Mouse (Mus musculus) limb, embryonic 13.5 days (tissue): ENCODE measurements around the gene Dock4. TPM values are rescaled to one million over a fixed set of nuclear protein-coding genes. Genes with fewer than 3 reads are reported as not detected.

Experiments used
- ATAC-seq: fragments of 200-750 bp; cut with Nextera tagmentation; 2 replicates; pipeline ENCODE4 v1.8.0; 2017; ENCODE audit warnings: low read depth, moderate number of reproducible peaks, moderate TSS enrichment; ENCODE audit not compliant: low FRiP score
- H3K27ac ChIP-seq: fragments of 300-500 bp; sonication (generic); 2 replicates; pipeline ENCODE4 v1.5.1; 2015; ENCODE audit warnings: inconsistent platforms, mild to moderate bottlenecking, moderate library complexity
- H3K27me3 ChIP-seq: fragments of 300-500 bp; sonication (generic); 2 replicates; pipeline ENCODE4 v1.6.1; 2015; ENCODE audit warnings: mild to moderate bottlenecking, inconsistent platforms
- H3K36me3 ChIP-seq: fragments of 300-500 bp; sonication (generic); 2 replicates; pipeline ENCODE4 v1.6.1; 2015; ENCODE audit warnings: inconsistent platforms, mild to moderate bottlenecking, moderate library complexity
- H3K4me1 ChIP-seq: fragments of 300-500 bp; sonication (generic); 2 replicates; pipeline ENCODE4 v1.6.1; 2015; ENCODE audit warnings: inconsistent platforms
- H3K4me2 ChIP-seq: fragments of 300-500 bp; sonication (generic); replicated peaks from 2 replicates; pipeline ENCODE4 v1.6.1; 2015; ENCODE audit warnings: inconsistent platforms, mild to moderate bottlenecking, moderate library complexity
- H3K4me3 ChIP-seq: fragments of 300-500 bp; sonication (generic); 2 replicates; pipeline ENCODE4 v1.5.1; 2015; ENCODE audit warnings: moderate library complexity, mild to moderate bottlenecking, inconsistent platforms
- H3K9ac ChIP-seq: fragments of 300-500 bp; sonication (generic); 2 replicates; pipeline ENCODE4 v1.6.1; 2015; ENCODE audit warnings: mild to moderate bottlenecking, inconsistent platforms
- H3K9me3 ChIP-seq: fragments of 300-500 bp; sonication (generic); 2 replicates; pipeline ENCODE4 v1.6.1; 2016; ENCODE audit warnings: inconsistent platforms
- WGBS: fragments of 180-500 bp; shearing (Covaris S2); methylation state at CpG from one replicate; pipeline ENCODE4 v1.1.7; 2015; 5-methylcytosine and 5-hydroxymethylcytosine counted together
- polyA plus RNA-seq: library from polyadenylated mRNA; unstranded; fragments of >200 nt; fragmentation: Nextera tagmentation; extraction: Ambion mirVana; gene quantifications from 2 replicates; pipeline ENCODE4 v1.2.1, GENCODE M21; 2015

Dock4 gene
- polyA plus RNA-seq, 1 experiment from 2014 or later: 19.1 TPM

DNA sequence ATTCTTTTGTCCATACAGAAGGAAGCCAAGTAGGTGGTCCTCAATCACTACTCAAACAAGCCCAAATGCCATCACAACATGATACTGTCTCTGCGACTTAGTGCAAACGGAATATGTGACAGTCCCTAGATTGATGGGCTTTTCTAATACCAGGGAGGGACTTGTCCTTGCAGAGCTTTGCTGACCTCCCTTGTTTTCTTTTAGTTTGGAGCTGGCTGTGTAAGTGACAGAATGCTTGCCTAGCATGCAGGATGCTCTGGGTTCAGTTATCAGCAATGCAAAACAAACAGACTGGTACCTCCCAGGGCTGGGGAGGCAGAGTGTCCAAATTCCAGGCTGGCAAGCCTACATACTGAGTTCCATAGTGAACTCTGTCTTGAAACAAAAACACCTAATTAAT is 7.7 kb upstream of the Dock4 start:
- no peak overlapping the region for H3K4me3 ChIP-seq
- 0 out of 2 replicates have a peak, but pooled peaks cover 4% of the 10 kb centered on the region for H3K36me3 ChIP-seq
- H3K4me1 ChIP-seq: 0 out of 2 replicates have a peak, but pooled peaks cover 5% of the 10 kb centered on the region
- no peak for ATAC-seq
- no peaks in the 10 kb centered on the region for H3K27me3 ChIP-seq
- WGBS: 45% methylated on average over 2 of the region's 2 CpGs
- H3K9ac ChIP-seq: no peak overlapping the region
- H3K9me3 ChIP-seq: no peaks in the 10 kb centered on the region
- H3K27ac ChIP-seq: no peak overlapping the region
- no peak overlapping the region for H3K4me2 ChIP-seq

GRCm38 (mm10) chr12:40445206-40445605 is 546 bp upstream of the Dock4 start:
- Histone ChIP-seq H3K27me3 (no peaks in the 10 kb centered on the region), H3K4me2 (peak overlapping the region; percentile 75), H3K27ac (peak overlapping the region; percentile 61; the same call in 1 of the 2 replicates), H3K4me3 (peak overlapping the region; percentile 83), H3K9ac (peak overlapping the region; percentile 67), H3K36me3 (no peaks in the 10 kb centered on the region), H3K4me1 (peaks cover 35% of the 10 kb centered on the region), H3K9me3 (no peaks in the 10 kb centered on the region)
- ATAC-seq: peak; percentile 9
- WGBS: 2% methylated on average over 16 of the region's 16 CpGs

DNA sequence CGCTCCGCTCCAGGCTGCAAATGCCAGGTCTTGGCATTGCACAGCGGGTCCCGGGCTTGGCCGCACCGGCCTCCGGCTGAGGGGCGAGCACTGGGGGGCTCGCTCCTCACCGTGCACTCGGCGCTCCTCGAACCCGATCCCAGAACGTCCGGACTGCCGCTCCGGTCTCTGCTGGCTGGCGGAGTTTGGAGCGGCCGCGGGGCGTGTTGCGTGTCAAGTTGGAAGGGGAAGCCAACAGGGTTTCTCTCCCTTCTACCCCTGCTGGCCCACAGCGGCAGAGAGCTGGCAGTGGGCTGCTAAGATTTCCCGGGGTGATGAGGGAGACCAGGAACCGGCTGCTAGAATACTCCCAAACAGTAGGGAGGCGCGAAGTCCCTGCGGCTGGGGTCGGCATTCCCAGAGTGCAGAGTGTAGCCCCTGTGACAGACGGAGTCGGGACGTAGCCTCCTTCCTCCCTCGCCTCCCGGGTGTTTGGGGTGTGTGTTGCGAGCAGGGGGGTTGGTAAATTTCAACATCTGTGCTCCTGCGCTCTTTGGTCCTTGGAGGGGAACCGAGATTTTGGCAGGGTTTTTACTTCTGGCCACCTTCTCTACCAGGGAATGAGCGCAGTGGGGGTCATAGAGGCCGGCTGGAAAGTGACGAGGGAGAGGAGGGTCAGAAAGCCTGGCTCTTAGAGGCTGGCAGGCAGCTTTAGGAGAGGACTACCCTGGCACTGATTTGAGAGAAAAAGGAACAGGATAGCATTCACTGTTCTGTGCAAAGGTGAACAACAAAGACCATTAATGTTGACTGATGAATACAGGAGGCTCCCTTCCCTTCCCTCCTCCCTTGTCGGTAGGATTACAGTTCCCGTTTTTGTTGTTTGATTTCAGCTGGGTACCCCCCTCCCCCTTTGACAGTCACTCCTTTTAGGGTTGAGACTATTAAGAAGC is 964 bp downstream of the Dock4 start:
- Histone ChIP-seq H3K4me3 (peak overlapping the region; percentile 83), H3K27me3 (no peaks in the 10 kb centered on the region), H3K4me2 (peak overlapping the region; percentile 87), H3K36me3 (no peaks in the 10 kb centered on the region), H3K9me3 (no peaks in the 10 kb centered on the region), H3K9ac (peak overlapping the region; percentile 85), H3K27ac (peak overlapping the region; percentile 88), H3K4me1 (peaks cover 35% of the 10 kb centered on the region)
- under 1% methylated on average over 44 of the region's 44 CpGs for WGBS
- peak; percentile 14; the same call in 1 of the 2 replicates for ATAC-seq

GRCm38 (mm10) chr12:40447561-40448355 is 2.0 kb downstream of the Dock4 start:
- H3K27me3 ChIP-seq: no peaks in the 10 kb centered on the region
- WGBS: 5% methylated on average over 10 of the region's 10 CpGs
- no peaks in the 10 kb centered on the region for H3K9me3 ChIP-seq
- peak overlapping the region; percentile 87 for H3K4me2 ChIP-seq
- H3K9ac ChIP-seq: no peak overlapping the region
- no peak overlapping the region for H3K27ac ChIP-seq
- H3K36me3 ChIP-seq: no peaks in the 10 kb centered on the region
- H3K4me1 ChIP-seq: peaks cover 33% of the 10 kb centered on the region
- peak overlapping the region; percentile 83 for H3K4me3 ChIP-seq
- ATAC-seq: no peak

GRCm38 (mm10) chr12:40449119-40449795 is 3.5 kb downstream of the Dock4 start:
- ATAC-seq: no peak

DNA sequence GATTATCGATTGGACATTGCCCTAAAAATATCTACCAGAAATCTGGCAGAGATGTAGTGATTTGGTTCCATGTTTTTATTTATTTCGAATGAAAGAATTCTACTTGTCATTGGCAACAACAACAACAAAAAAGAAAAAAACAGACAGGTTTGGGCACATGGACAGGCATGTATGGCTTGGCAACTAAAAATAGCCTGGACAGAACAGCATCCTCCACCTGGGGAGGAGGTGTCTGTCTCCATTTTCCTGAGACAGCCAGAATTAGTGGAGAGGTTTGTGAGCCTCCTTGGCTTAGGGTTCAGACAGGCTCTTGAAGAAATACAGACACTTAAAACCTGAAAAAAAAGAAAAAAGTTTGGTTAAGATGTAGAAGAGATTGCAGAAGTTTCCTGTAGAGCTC is 10.8 kb downstream of the Dock4 start:
- H3K27me3 ChIP-seq: no peaks in the 10 kb centered on the region
- no peaks in the 10 kb centered on the region for H3K9me3 ChIP-seq
- H3K4me2 ChIP-seq: no peak overlapping the region
- H3K4me3 ChIP-seq: no peak overlapping the region
- no peak overlapping the region for H3K9ac ChIP-seq
- peaks cover 8% of the 10 kb centered on the region for H3K4me1 ChIP-seq
- ATAC-seq: no peak
- 91% methylated on average over 2 of the region's 2 CpGs for WGBS
- H3K36me3 ChIP-seq: no peaks in the 10 kb centered on the region
- no peak overlapping the region for H3K27ac ChIP-seq

More at GRCm38 (mm10) chr12:40449119-40449795, 3.5 kb downstream of the Dock4 start:
- H3K36me3 ChIP-seq: no peaks in the 10 kb centered on the region
- H3K4me2 ChIP-seq: peak overlapping the region; percentile 19; the same call in 1 of the 2 replicates
- H3K4me3 ChIP-seq: no peak overlapping the region
- H3K9ac ChIP-seq: no peak overlapping the region
- no peaks in the 10 kb centered on the region for H3K27me3 ChIP-seq
- peaks cover 29% of the 10 kb centered on the region for H3K4me1 ChIP-seq
- no peak overlapping the region for H3K27ac ChIP-seq
- WGBS: 55% methylated on average over 9 of the region's 9 CpGs
- no peaks in the 10 kb centered on the region for H3K9me3 ChIP-seq

- H3K36me3 ChIP-seq: no peaks in the 10 kb centered on the region
- peaks cover 17% of the 10 kb centered on the region for H3K4me1 ChIP-seq
- H3K9ac ChIP-seq: no peak overlapping the region
- no peak for ATAC-seq
- H3K9me3 ChIP-seq: no peaks in the 10 kb centered on the region
- WGBS: 83% methylated on average over 3 of the region's 3 CpGs
- H3K4me3 ChIP-seq: no peak overlapping the region
- H3K4me2 ChIP-seq: no peak overlapping the region
- H3K27ac ChIP-seq: no peak overlapping the region
- H3K27me3 ChIP-seq: no peaks in the 10 kb centered on the region
These were observed 13.2 kb downstream of the Dock4 start for GRCm38 (mm10) chr12:40458977-40459376.

- Histone ChIP-seq H3K4me1 (peaks cover 24% of the 10 kb centered on the region), H3K4me2 (no peak overlapping the region), H3K9ac (no peak overlapping the region), H3K27me3 (no peaks in the 10 kb centered on the region), H3K4me3 (no peak overlapping the region), H3K9me3 (no peaks in the 10 kb centered on the region), H3K27ac (no peak overlapping the region), H3K36me3 (no peaks in the 10 kb centered on the region)
- 79% methylated on average over 6 of the region's 6 CpGs for WGBS
- ATAC-seq: no peak
These were observed 14.0 kb downstream of the Dock4 start for GRCm38 (mm10) chr12:40459673-40460265.

GRCm38 (mm10) chr12:40462693-40463235 is 17.0 kb downstream of the Dock4 start:
- Histone ChIP-seq H3K9me3 (no peaks in the 10 kb centered on the region), H3K27ac (no peak overlapping the region), H3K27me3 (no peaks in the 10 kb centered on the region), H3K36me3 (no peaks in the 10 kb centered on the region), H3K9ac (no peak overlapping the region), H3K4me1 (peaks cover 32% of the 10 kb centered on the region), H3K4me3 (no peak overlapping the region), H3K4me2 (no peak overlapping the region)
- WGBS: 60% methylated on average over 7 of the region's 7 CpGs
- ATAC-seq: no peak

DNA sequence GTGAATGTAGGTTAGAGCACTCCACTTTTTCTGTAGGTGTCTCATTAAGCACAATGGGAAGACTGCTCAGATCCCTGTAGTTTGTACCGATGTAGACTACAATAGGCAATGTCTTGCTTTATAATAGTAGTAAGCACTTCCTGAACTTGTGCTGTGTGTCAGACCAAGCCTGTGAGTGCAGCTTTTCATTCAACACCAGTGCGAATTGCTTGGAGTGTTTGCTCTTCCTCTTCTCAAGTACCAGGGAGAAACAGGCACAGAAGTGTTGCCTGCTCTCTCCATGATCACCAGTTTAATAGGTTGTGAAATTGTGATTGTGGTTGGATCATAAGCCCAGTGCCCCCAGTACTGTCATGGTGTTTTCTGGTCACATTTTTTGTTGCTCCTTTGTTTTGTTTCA is 18.1 kb downstream of the Dock4 start:
- no peak overlapping the region for H3K4me3 ChIP-seq
- ATAC-seq: no peak
- WGBS: 70% methylated on average over 2 of the region's 2 CpGs

GRCm38 (mm10) chr12:40464282-40464681 is 18.5 kb downstream of the Dock4 start:
- Histone ChIP-seq H3K4me2 (no peak overlapping the region), H3K27ac (no peak overlapping the region), H3K9ac (no peak overlapping the region), H3K4me3 (no peak overlapping the region), H3K4me1 (peaks cover 32% of the 10 kb centered on the region), H3K9me3 (no peaks in the 10 kb centered on the region), H3K27me3 (no peaks in the 10 kb centered on the region), H3K36me3 (no peaks in the 10 kb centered on the region)
- ATAC-seq: no peak
- WGBS: 37% methylated on average over 6 of the region's 6 CpGs

More for the DNA sequence above, 18.1 kb downstream of the Dock4 start:
- no peak overlapping the region for H3K4me2 ChIP-seq
- peaks cover 32% of the 10 kb centered on the region for H3K4me1 ChIP-seq
- H3K9me3 ChIP-seq: no peaks in the 10 kb centered on the region
- no peaks in the 10 kb centered on the region for H3K27me3 ChIP-seq
- H3K9ac ChIP-seq: no peak overlapping the region
- no peaks in the 10 kb centered on the region for H3K36me3 ChIP-seq
- H3K27ac ChIP-seq: no peak overlapping the region
